Comparison of ENCODE assay signal across 9 mouse cellular contexts in the genomic region with DNA sequence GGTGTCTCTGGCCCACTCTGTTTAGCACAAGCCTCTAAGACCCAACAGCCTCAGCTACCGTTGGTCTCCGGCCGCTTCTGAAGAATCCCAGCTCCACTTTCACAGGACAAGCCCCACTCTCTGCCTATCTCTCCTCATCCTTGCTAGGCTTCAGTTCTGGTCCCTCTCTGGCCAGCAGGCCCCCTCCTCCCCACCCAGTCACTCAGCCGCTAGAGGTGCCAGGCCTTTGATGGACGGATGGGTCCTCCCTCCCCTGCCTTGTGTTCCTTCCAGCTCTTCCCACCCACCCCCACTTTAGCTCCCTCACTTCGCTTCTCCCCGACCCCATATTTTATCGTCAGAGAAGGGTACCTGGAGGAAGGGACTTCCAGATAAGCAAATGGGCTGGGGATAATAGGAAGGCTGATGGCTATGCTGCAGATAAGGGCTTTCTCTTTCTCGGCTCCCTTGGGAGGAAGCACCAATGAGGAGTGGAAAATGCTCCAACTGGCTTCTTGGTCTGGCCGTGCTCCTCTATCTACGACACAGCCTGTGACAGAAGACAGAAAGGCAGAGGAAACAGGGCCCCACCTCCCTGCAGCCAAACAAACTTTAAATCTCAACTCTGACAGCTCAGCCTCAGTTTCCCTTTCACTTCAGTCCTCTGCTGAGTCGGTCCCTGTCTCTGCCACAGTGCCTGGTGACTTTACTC. TPM values are rescaled to one million over a fixed set of nuclear protein-coding genes. Genes with fewer than 3 reads are reported as not detected.
A peak's percentile ranks its signal among the peaks of the same experiment; 100 is the strongest.
DNase-seq lines count a peak whose midpoint lies in the region; ATAC-seq and TF ChIP-seq lines count a peak whose summit lies in the region.
"Had no signal": no experiment of that assay in that cellular context is flagged by ENCODE, and none has a peak within 500 bp of the region (broad histone marks: within the 10 kb centered on the region; RNA-seq: fewer than 3 reads in every experiment).

No protein-coding gene starts in this region.

- peaks cover 34% of the 10 kb centered on the region for H3K4me1 ChIP-seq in heart, embryonic 13.5 days
- peaks cover 15% of the 10 kb centered on the region for H3K4me1 ChIP-seq in kidney, embryonic 16.5 days (ENCODE audit: insufficient read depth, low read length)
- H3K4me1 ChIP-seq in midbrain, embryonic 15.5 days: peaks cover 16% of the 10 kb centered on the region
- no peaks in the 10 kb centered on the region; the same call in 1 of the 2 replicates for H3K4me1 ChIP-seq in intestine, embryonic 15.5 days (replicated peaks)

- peaks cover 17% of the 10 kb centered on the region for H3K27me3 ChIP-seq in heart, embryonic 13.5 days (replicated peaks)
- peaks cover 2% of the 10 kb centered on the region; the same call in 1 of the 2 replicates for H3K27me3 ChIP-seq in kidney, embryonic 16.5 days (ENCODE audit: insufficient read depth, low read length)
- H3K27me3 ChIP-seq in midbrain, embryonic 15.5 days (replicated peaks): no peaks in the 10 kb centered on the region
- H3K27me3 ChIP-seq in intestine, embryonic 15.5 days (replicated peaks): peaks cover 7% of the 10 kb centered on the region; the same call in 1 of the 2 replicates

- WGBS in heart, embryonic 13.5 days: 4% methylated on average over 12 of the region's 12 CpGs
- 19% methylated on average over 12 of the region's 12 CpGs for WGBS in kidney, embryonic 16.5 days
- 28% methylated on average over 12 of the region's 12 CpGs for WGBS in midbrain, embryonic 15.5 days
- WGBS in intestine, embryonic 15.5 days: 23% methylated on average over 12 of the region's 12 CpGs

- peak overlapping the region; percentile 67 for H3K9ac ChIP-seq in heart, embryonic 13.5 days
- peak overlapping the region; percentile 23; the same call in 1 of the 2 replicates for H3K9ac ChIP-seq in kidney, embryonic 16.5 days (replicated peaks; ENCODE audit: low read length)
- H3K9ac ChIP-seq in midbrain, embryonic 15.5 days: no peak overlapping the region
- H3K9ac ChIP-seq in intestine, embryonic 15.5 days: no peak overlapping the region

- H3K4me2 ChIP-seq in heart, embryonic 13.5 days: peak overlapping the region; percentile 62
- H3K4me2 ChIP-seq in kidney, embryonic 16.5 days (replicated peaks; ENCODE audit: low read depth, low read length): peak overlapping the region; percentile 2; the same call in 1 of the 2 replicates
- no peak overlapping the region for H3K4me2 ChIP-seq in midbrain, embryonic 15.5 days
- no peak overlapping the region; the same call in 1 of the 2 replicates for H3K4me2 ChIP-seq in intestine, embryonic 15.5 days (replicated peaks)

- H3K36me3 ChIP-seq in heart, embryonic 13.5 days: peaks cover 12% of the 10 kb centered on the region
- peaks cover 11% of the 10 kb centered on the region for H3K36me3 ChIP-seq in kidney, embryonic 16.5 days (ENCODE audit: insufficient read depth, low read length)
- peaks cover 2% of the 10 kb centered on the region; the same call in 1 of the 2 replicates for H3K36me3 ChIP-seq in midbrain, embryonic 15.5 days (replicated peaks)
- H3K36me3 ChIP-seq in intestine, embryonic 15.5 days: 0 out of 2 replicates have a peak, but pooled peaks cover 4% of the 10 kb centered on the region

- no peaks in the 10 kb centered on the region for H3K9me3 ChIP-seq in heart, embryonic 13.5 days
- H3K9me3 ChIP-seq in kidney, embryonic 16.5 days (ENCODE audit: low read length): no peaks in the 10 kb centered on the region
- no peaks in the 10 kb centered on the region for H3K9me3 ChIP-seq in midbrain, embryonic 15.5 days
- H3K9me3 ChIP-seq in intestine, embryonic 15.5 days: no peaks in the 10 kb centered on the region

- H3K27ac ChIP-seq in layer of hippocampus, adult 2 months: peak overlapping the region; percentile 20; the same call in 1 of the 2 replicates
- peak overlapping the region; percentile 61 for H3K27ac ChIP-seq in heart, embryonic 13.5 days (replicated peaks)
- H3K27ac ChIP-seq in kidney, embryonic 16.5 days (ENCODE audit: low read length): no peak overlapping the region
- 0 out of 2 replicates have a peak overlapping the region, but pooled peaks have one; percentile 53 for H3K27ac ChIP-seq in midbrain, embryonic 15.5 days
- H3K27ac ChIP-seq in intestine, embryonic 15.5 days: no peak overlapping the region

- TF ChIP-seq CTCF in layer of hippocampus, adult 2 months (conservative IDR thresholded peaks at IDR 0.05): no peak

- peak; percentile 39; the same call in 1 of the 2 replicates for ATAC-seq in heart, embryonic 13.5 days (ENCODE audit: extremely low read depth, insufficient number of reproducible peaks, low FRiP score, low TSS enrichment)
- no peak for ATAC-seq in kidney, embryonic 16.5 days (ENCODE audit: low FRiP score, low TSS enrichment)
- 0 out of 2 replicates have a peak, but pooled peaks have one; percentile 37 for ATAC-seq in midbrain, embryonic 15.5 days (replicated peaks)
- ATAC-seq in intestine, embryonic 15.5 days: no peak

- DNase-seq in layer of hippocampus, adult 2 months (ENCODE audit: low spot score in 2 of 2): no peak
- DNase-seq in layer of hippocampus, postnatal 25 days (ENCODE audit: extremely low spot score in 1 of 2, low spot score in 1 of 2): no peak
- DNase-seq in right cerebral cortex, postnatal 36 days (ENCODE audit: low spot score in 2 of 2): no peak
- DNase-seq in cerebellum, adult 18-20 months: no peak

- no peak overlapping the region for H3K4me3 ChIP-seq in layer of hippocampus, adult 2 months
- peak overlapping the region; percentile 29 for H3K4me3 ChIP-seq in heart, embryonic 13.5 days
- H3K4me3 ChIP-seq in kidney, embryonic 16.5 days (ENCODE audit: low read length): no peak overlapping the region
- no peak overlapping the region for H3K4me3 ChIP-seq in midbrain, embryonic 15.5 days
- H3K4me3 ChIP-seq in intestine, embryonic 15.5 days (replicated peaks): no peak overlapping the region

RNA-seq across cellular contexts. Expression of gene Dnajc5g, which starts 23.0 kb away (rescaled TPM):
- total RNA-seq in layer of hippocampus, adult 2 months (2021): not detected
- total RNA-seq in layer of hippocampus, postnatal 25 days (2021): not detected
- polyA plus RNA-seq in heart, embryonic 13.5 days (2015; fragmentation: Nextera tagmentation; extraction: Ambion mirVana): not detected in 2 replicates
- not detected in 2 replicates for polyA plus RNA-seq in kidney, embryonic 16.5 days (2015; fragmentation: Nextera tagmentation; extraction: Ambion mirVana)
- polyA plus RNA-seq in midbrain, embryonic 15.5 days (2015; fragmentation: Nextera tagmentation; extraction: Ambion mirVana): not detected in 2 replicates
- polyA plus RNA-seq in intestine, embryonic 15.5 days (2015; fragmentation: Nextera tagmentation; extraction: Ambion mirVana): not detected in 2 replicates
- polyA plus RNA-seq: liver, embryonic 16.5 days had no signal

RNA-seq across cellular contexts. Expression of gene Slc30a3, which starts 25.0 kb away (rescaled TPM):
- 10 to 100 TPM; 89.6 to 92.2 TPM for total RNA-seq in layer of hippocampus, adult 2 months (2021)
- 10 to 100 TPM; 78.9 to 86.5 TPM for total RNA-seq in layer of hippocampus, postnatal 25 days (2021)
- polyA plus RNA-seq in heart, embryonic 13.5 days (2015; fragmentation: Nextera tagmentation; extraction: Ambion mirVana): 0.21 and 0.69 TPM in 2 replicates
- 3.4 and 4.5 TPM in 2 replicates for polyA plus RNA-seq in kidney, embryonic 16.5 days (2015; fragmentation: Nextera tagmentation; extraction: Ambion mirVana)
- polyA plus RNA-seq in midbrain, embryonic 15.5 days (2015; fragmentation: Nextera tagmentation; extraction: Ambion mirVana): 20.4 and 21.5 TPM in 2 replicates
- 0.26 and 0.34 TPM in 2 replicates for polyA plus RNA-seq in intestine, embryonic 15.5 days (2015; fragmentation: Nextera tagmentation; extraction: Ambion mirVana)

RNA-seq across cellular contexts. Expression of gene Cad, which starts 28.5 kb away (rescaled TPM):
- total RNA-seq in layer of hippocampus, adult 2 months (2021): 10 to 100 TPM; 17.1 to 21.6 TPM
- 10 to 100 TPM; 16.9 to 18.0 TPM for total RNA-seq in layer of hippocampus, postnatal 25 days (2021)
- 17.8 and 20.9 TPM in 2 replicates for polyA plus RNA-seq in heart, embryonic 13.5 days (2015; fragmentation: Nextera tagmentation; extraction: Ambion mirVana)
- polyA plus RNA-seq in kidney, embryonic 16.5 days (2015; fragmentation: Nextera tagmentation; extraction: Ambion mirVana): 36.0 and 38.7 TPM in 2 replicates
- 14.9 and 16.2 TPM in 2 replicates for polyA plus RNA-seq in midbrain, embryonic 15.5 days (2015; fragmentation: Nextera tagmentation; extraction: Ambion mirVana)
- polyA plus RNA-seq in intestine, embryonic 15.5 days (2015; fragmentation: Nextera tagmentation; extraction: Ambion mirVana): 24.2 and 25.2 TPM in 2 replicates

RNA-seq across cellular contexts. Expression of gene Trim54, which starts 33.4 kb away (rescaled TPM):
- total RNA-seq in layer of hippocampus, adult 2 months (2021): not detected
- not detected for total RNA-seq in layer of hippocampus, postnatal 25 days (2021)
- 10.7 and 13.9 TPM in 2 replicates for polyA plus RNA-seq in heart, embryonic 13.5 days (2015; fragmentation: Nextera tagmentation; extraction: Ambion mirVana)
- polyA plus RNA-seq in kidney, embryonic 16.5 days (2015; fragmentation: Nextera tagmentation; extraction: Ambion mirVana): 0.19 and 0.28 TPM in 2 replicates
- not detected in 2 replicates for polyA plus RNA-seq in midbrain, embryonic 15.5 days (2015; fragmentation: Nextera tagmentation; extraction: Ambion mirVana)
- polyA plus RNA-seq in intestine, embryonic 15.5 days (2015; fragmentation: Nextera tagmentation; extraction: Ambion mirVana): not detected in 2 replicates

RNA-seq across cellular contexts. Expression of gene Slc5a6, which starts 34.4 kb away (rescaled TPM):
- 10 to 100 TPM; 15.0 to 16.1 TPM for total RNA-seq in layer of hippocampus, adult 2 months (2021)
- total RNA-seq in layer of hippocampus, postnatal 25 days (2021): 10 to 100 TPM; 14.2 to 15.3 TPM
- 6.9 and 7.2 TPM in 2 replicates for polyA plus RNA-seq in heart, embryonic 13.5 days (2015; fragmentation: Nextera tagmentation; extraction: Ambion mirVana)
- polyA plus RNA-seq in kidney, embryonic 16.5 days (2015; fragmentation: Nextera tagmentation; extraction: Ambion mirVana): 14.6 and 14.7 TPM in 2 replicates
- 26.9 and 29.1 TPM in 2 replicates for polyA plus RNA-seq in midbrain, embryonic 15.5 days (2015; fragmentation: Nextera tagmentation; extraction: Ambion mirVana)
- polyA plus RNA-seq in intestine, embryonic 15.5 days (2015; fragmentation: Nextera tagmentation; extraction: Ambion mirVana): 12.8 and 15.1 TPM in 2 replicates

Comparison
In these comparisons a context has a peak if more than half of its experiments do, and no peak if none do; other contexts are left out.
1. H3K27ac ChIP-seq: peak in layer of hippocampus, adult 2 months (single experiment), heart, embryonic 13.5 days (single experiment) and midbrain, embryonic 15.5 days (single experiment); none in kidney, embryonic 16.5 days (single experiment) and intestine, embryonic 15.5 days (single experiment).
2. ATAC-seq: peak in heart, embryonic 13.5 days (single experiment) and midbrain, embryonic 15.5 days (single experiment); none in kidney, embryonic 16.5 days (single experiment) and intestine, embryonic 15.5 days (single experiment).
3. H3K4me2 ChIP-seq: peak in heart, embryonic 13.5 days (single experiment) and kidney, embryonic 16.5 days (single experiment); none in midbrain, embryonic 15.5 days (single experiment) and intestine, embryonic 15.5 days (single experiment).
4. H3K9ac ChIP-seq: peak in heart, embryonic 13.5 days (single experiment) and kidney, embryonic 16.5 days (single experiment); none in midbrain, embryonic 15.5 days (single experiment) and intestine, embryonic 15.5 days (single experiment).